Mouse (Mus musculus): ENCODE data around the gene Tgoln1.

DNA sequence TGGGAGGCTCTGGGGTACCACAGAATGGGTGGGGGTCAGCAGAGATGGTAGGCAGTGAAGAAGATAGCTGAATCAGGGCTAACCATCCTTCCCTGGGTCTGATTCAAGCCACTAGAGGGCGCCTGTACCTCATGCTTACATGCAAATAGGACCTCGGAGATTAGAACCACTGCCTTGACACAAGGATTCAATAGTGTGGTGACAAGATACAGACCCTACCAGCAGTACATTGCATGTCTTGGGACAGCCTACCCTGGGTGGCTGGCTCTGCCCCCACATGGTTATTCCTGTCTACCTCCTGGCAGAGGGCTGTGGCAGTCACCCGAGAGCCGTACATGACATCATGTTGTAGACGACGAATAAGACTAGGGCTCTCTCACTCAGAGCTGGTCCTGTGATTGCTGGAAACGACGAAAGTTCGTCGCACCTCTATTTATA is 30.6 kb upstream of the Tgoln1 start:
- TF ChIP-seq POLR2A (IDR thresholded peaks at IDR 0.05; ENCODE audit: low read depth, low read length) = no peak
- TF ChIP-seq CTCF (conservative IDR thresholded peaks at IDR 0.05 in 1 of 2, IDR thresholded peaks at IDR 0.05 in 1 of 2; ENCODE audit: low read depth in 2 of 2, low read length in 2 of 2) = peak; percentile 83 to 88
- TF ChIP-seq ZMIZ1 (IDR thresholded peaks at IDR 0.05; ENCODE audit: low read depth, low read length) = no peak
- no peak for TF ChIP-seq GABPA (IDR thresholded peaks at IDR 0.05; ENCODE audit: insufficient replicate concordance, low read depth, low read length)
- TF ChIP-seq TCF12 (IDR thresholded peaks at IDR 0.05; ENCODE audit: low read depth, low read length) = no peak
- no peak for TF ChIP-seq ZKSCAN1 (IDR thresholded peaks at IDR 0.05; ENCODE audit: borderline replicate concordance, low read depth, low read length)
- TF ChIP-seq JUN (IDR thresholded peaks at IDR 0.05; ENCODE audit: insufficient read depth, low read depth, low read length) = no peak
- no peak for TF ChIP-seq E2F4 (IDR thresholded peaks at IDR 0.05; ENCODE audit: insufficient replicate concordance, low read depth, low read length)
- TF ChIP-seq MXI1 (IDR thresholded peaks at IDR 0.05; ENCODE audit: low read depth, low read length) = no peak
- TF ChIP-seq RAD21 (IDR thresholded peaks at IDR 0.05; ENCODE audit: low read depth, low read length) = peak; percentile 80

Data from CH12.LX (cell line).